Mouse (Mus musculus) bone marrow, adult 2 months (tissue): ENCODE results near the gene Epha6. TPM values are rescaled to one million over a fixed set of nuclear protein-coding genes. Genes with fewer than 3 reads are reported as not detected.

Experiments
- H3K27ac ChIP-seq: fragments of 200-500 bp; 2 replicates; pipeline ENCODE4 v1.5.1; 2012; ENCODE audit warnings: low read depth, mild to moderate bottlenecking, control low read depth, inconsistent platforms, low read length; ENCODE audit not compliant: control insufficient read depth, poor library complexity, insufficient read depth
- H3K4me1 ChIP-seq: fragments of 200-500 bp; 2 replicates; pipeline ENCODE4 v1.6.1; 2011; ENCODE audit warnings: low read length; ENCODE audit not compliant: control insufficient read depth, insufficient read depth
- H3K4me3 ChIP-seq: fragments of 200-500 bp; replicated peaks from 2 replicates; pipeline ENCODE3; 2011; ENCODE audit warnings: mild to moderate bottlenecking, low read depth, low read length, control low read depth; ENCODE audit not compliant: control insufficient read depth
- CTCF ChIP-seq: fragments of 200-500 bp; IDR thresholded peaks from 2 replicates; pipeline ENCODE4 v1.5.1; 2011; ENCODE audit warnings: low read length, control low read depth; ENCODE audit not compliant: control insufficient read depth, insufficient read depth
- POLR2A ChIP-seq: fragments of 200-500 bp; IDR thresholded peaks from 2 replicates; pipeline ENCODE4 v1.6.1; 2011; ENCODE audit warnings: low read depth, mild to moderate bottlenecking, control low read depth, low read length, borderline replicate concordance; ENCODE audit not compliant: control insufficient read depth
- WGBS: fragments of 180-500 bp; shearing (Covaris S2); methylation state at CpG from one replicate; pipeline ENCODE4 v1.1.7; 2018; 5-methylcytosine and 5-hydroxymethylcytosine counted together
- polyA plus RNA-seq: library from polyadenylated mRNA; stranded (reverse); fragments of >200 nt; gene quantifications from 2 replicates; pipeline ENCODE4 v1.2.4, GENCODE M21; 2011; ENCODE audit warnings: low replicate concordance; ENCODE audit not compliant: missing spikeins, insufficient read depth, insufficient read length

Epha6 gene
- polyA plus RNA-seq, 1 experiment = not detected

- Histone ChIP-seq H3K4me1 (no peaks in the 10 kb centered on the region), H3K27ac (no peak overlapping the region), H3K4me3 (no peak overlapping the region)
- TF ChIP-seq POLR2A (no peak), CTCF (no peak)
Measured at GRCm38 (mm10) chr16:60538233-60538632, 67.1 kb downstream of the Epha6 start.

- TF ChIP-seq POLR2A (no peak), CTCF (no peak)
- Histone ChIP-seq H3K4me1 (no peaks in the 10 kb centered on the region), H3K4me3 (no peak overlapping the region), H3K27ac (no peak overlapping the region)
- 71% methylated on average over 3 of the region's 3 CpGs for WGBS
Measured at GRCm38 (mm10) chr16:60509707-60510106, 95.6 kb downstream of the Epha6 start.

- TF ChIP-seq POLR2A (no peak), CTCF (no peak)
- no peak overlapping the region for H3K4me3 ChIP-seq
- WGBS = 90% methylated on average over 1 of the region's 1 CpGs
- no peak overlapping the region for H3K27ac ChIP-seq
- no peaks in the 10 kb centered on the region for H3K4me1 ChIP-seq
Measured at GRCm38 (mm10) chr16:60499567-60499966, 105.8 kb downstream of the Epha6 start.

- no peaks in the 10 kb centered on the region for H3K4me1 ChIP-seq
- no peak overlapping the region for H3K4me3 ChIP-seq
- no peak overlapping the region for H3K27ac ChIP-seq
- TF ChIP-seq POLR2A (no peak), CTCF (no peak)
Measured at GRCm38 (mm10) chr16:60475776-60476175, 129.6 kb downstream of the Epha6 start.

GRCm38 (mm10) chr16:60468200-60468785 is 137.0 kb downstream of the Epha6 start:
- no peak for TF ChIP-seq CTCF
- no peak for TF ChIP-seq POLR2A
- 66% methylated on average over 7 of the region's 7 CpGs for WGBS
- no peak overlapping the region for H3K4me3 ChIP-seq
- H3K27ac ChIP-seq = no peak overlapping the region
- no peaks in the 10 kb centered on the region for H3K4me1 ChIP-seq

GRCm38 (mm10) chr16:60435283-60435682 is 170.0 kb downstream of the Epha6 start:
- no peak overlapping the region for H3K4me3 ChIP-seq
- TF ChIP-seq CTCF (no peak; the same call in 1 of the 2 replicates), POLR2A (no peak)
- WGBS = 61% methylated on average over 1 of the region's 1 CpGs
- H3K27ac ChIP-seq = no peak overlapping the region
- no peaks in the 10 kb centered on the region for H3K4me1 ChIP-seq

- WGBS = 85% methylated on average over 1 of the region's 1 CpGs
- Histone ChIP-seq H3K4me3 (no peak overlapping the region), H3K27ac (no peak overlapping the region), H3K4me1 (no peaks in the 10 kb centered on the region)
- no peak for TF ChIP-seq POLR2A
- TF ChIP-seq CTCF = no peak
Measured at GRCm38 (mm10) chr16:60434241-60434640, 171.1 kb downstream of the Epha6 start.

GRCm38 (mm10) chr16:60395306-60395705 is 210.0 kb downstream of the Epha6 start:
- 73% methylated on average over 3 of the region's 3 CpGs for WGBS
- no peak for TF ChIP-seq POLR2A
- no peak for TF ChIP-seq CTCF

GRCm38 (mm10) chr16:60392961-60393360 is 212.4 kb downstream of the Epha6 start:
- Histone ChIP-seq H3K4me1 (no peaks in the 10 kb centered on the region), H3K4me3 (no peak overlapping the region), H3K27ac (no peak overlapping the region)
- TF ChIP-seq POLR2A = no peak
- TF ChIP-seq CTCF = no peak

More at GRCm38 (mm10) chr16:60395306-60395705, 210.0 kb downstream of the Epha6 start:
- Histone ChIP-seq H3K4me3 (no peak overlapping the region), H3K4me1 (no peaks in the 10 kb centered on the region), H3K27ac (no peak overlapping the region)
